Mouse (Mus musculus): ENCODE results near the gene Ankrd35. TPM values are rescaled to one million over a fixed set of nuclear protein-coding genes. Genes with fewer than 3 reads are reported as not detected.

Gene Ankrd35
- polyA plus RNA-seq, 1 experiment: 9.5 TPM

Other genes starting within 250 kb of the Ankrd35 start
- 0.15 and 0.29 TPM in 2 replicates for gene BC107364, start 217.8 kb upstream of the Ankrd35 start, polyA plus RNA-seq (2012; rRNA removed)
- 0.09 and 0.11 TPM in 2 replicates for gene Hfe2, start 145.0 kb upstream of the Ankrd35 start, polyA plus RNA-seq (2012; rRNA removed)
- gene Txnip, start 112.2 kb upstream of the Ankrd35 start, polyA plus RNA-seq (2012; rRNA removed): 712 and 742 TPM in 2 replicates
- gene Gm16253, start 93.1 kb upstream of the Ankrd35 start, polyA plus RNA-seq (2012; rRNA removed): not detected in 2 replicates
- 44.4 and 59.0 TPM in 2 replicates for gene Polr3gl, start 76.0 kb upstream of the Ankrd35 start, polyA plus RNA-seq (2012; rRNA removed)
- 0.70 and 1.1 TPM in 2 replicates for gene Ankrd34a, start 73.5 kb upstream of the Ankrd35 start, polyA plus RNA-seq (2012; rRNA removed)
- gene Lix1l, start 69.0 kb upstream of the Ankrd35 start, polyA plus RNA-seq (2012; rRNA removed): 57.6 and 66.0 TPM in 2 replicates
- gene Rbm8a, start 40.2 kb upstream of the Ankrd35 start, polyA plus RNA-seq (2012; rRNA removed): 31.0 and 41.8 TPM in 2 replicates
- gene Pex11b, start 34.8 kb upstream of the Ankrd35 start, polyA plus RNA-seq (2012; rRNA removed): 40.6 and 50.2 TPM in 2 replicates
- gene Gm42957, start 34.7 kb upstream of the Ankrd35 start, polyA plus RNA-seq (2012; rRNA removed): 0.08 and 0.09 TPM in 2 replicates
- gene Itga10, start 24.5 kb upstream of the Ankrd35 start, polyA plus RNA-seq (2012; rRNA removed): 3.5 and 3.8 TPM in 2 replicates
- 45.8 and 47.6 TPM in 2 replicates for gene Pias3, start 26.3 kb downstream of the Ankrd35 start, polyA plus RNA-seq (2012; rRNA removed)
- gene Nudt17, start 38.4 kb downstream of the Ankrd35 start, polyA plus RNA-seq (2012; rRNA removed): 2.5 and 2.9 TPM in 2 replicates
- 32.7 and 35.8 TPM in 2 replicates for gene Polr3c, start 57.5 kb downstream of the Ankrd35 start, polyA plus RNA-seq (2012; rRNA removed)
- 29.3 and 31.0 TPM in 2 replicates for gene Rnf115, start 57.5 kb downstream of the Ankrd35 start, polyA plus RNA-seq (2012; rRNA removed)
- 0.04 TPM in 1 of 2 replicates, not detected in the other for gene Pdzk1, start 159.2 kb downstream of the Ankrd35 start, polyA plus RNA-seq (2012; rRNA removed)
- 0.29 and 0.78 TPM in 2 replicates for gene Cd160, start 159.2 kb downstream of the Ankrd35 start, polyA plus RNA-seq (2012; rRNA removed)
- 4.4 and 5.5 TPM in 2 replicates for gene Gja5, start 234.6 kb downstream of the Ankrd35 start, polyA plus RNA-seq (2012; rRNA removed)
- gene Gpr89, start 235.2 kb downstream of the Ankrd35 start, polyA plus RNA-seq (2012; rRNA removed): 10.4 and 11.5 TPM in 2 replicates

Measured in urinary bladder, adult 2 months (tissue).